Mouse (Mus musculus) embryonic facial prominence, embryonic 13.5 days (tissue): ENCODE data around the gene Cic. TPM values are rescaled to one million over a fixed set of nuclear protein-coding genes. Genes with fewer than 3 reads are reported as not detected.

Experiments used
- microRNA-seq: library from miRNA; unstranded; fragments of <30 nt; microRNA quantifications from one replicate; pipeline ENCODE4, GENCODE M21; 2016
- polyA plus RNA-seq: library from polyadenylated mRNA; unstranded; fragments of >200 nt; fragmentation: Nextera tagmentation; extraction: Ambion mirVana; gene quantifications from 2 replicates; pipeline ENCODE4 v1.2.1, GENCODE M21; 2015

The Cic gene
- polyA plus RNA-seq, 1 experiment from 2014 or later: 46.2 TPM

Small RNAs within 50 kb of the gene (microRNA-seq; reads per million reads assigned to microRNA genes)
- not detected for gene Mir7048

Other genes with a start within 250 kb of the Cic start
- gene Grik5, start 195.4 kb upstream of the Cic start, polyA plus RNA-seq: 9.8 and 11.2 TPM in 2 replicates
- 33.7 and 36.3 TPM in 2 replicates for gene Zfp574, start 195.1 kb upstream of the Cic start, polyA plus RNA-seq
- gene Pou2f2, start 88.0 kb upstream of the Cic start, polyA plus RNA-seq: 0.91 and 1.3 TPM in 2 replicates
- gene Dedd2, start 47.1 kb upstream of the Cic start, polyA plus RNA-seq: 8.7 and 9.9 TPM in 2 replicates
- 2.9 and 3.4 TPM in 2 replicates for gene Zfp526, start 46.3 kb upstream of the Cic start, polyA plus RNA-seq
- 11.4 and 14.4 TPM in 2 replicates for gene Gsk3a, start 29.9 kb upstream of the Cic start, polyA plus RNA-seq
- 22.2 and 25.3 TPM in 2 replicates for gene Erf, start 16.9 kb upstream of the Cic start, polyA plus RNA-seq
- 315 and 322 TPM in 2 replicates for gene Pafah1b3, start 30.3 kb downstream of the Cic start, polyA plus RNA-seq
- gene Prr19, start 33.7 kb downstream of the Cic start, polyA plus RNA-seq: 0.60 and 0.92 TPM in 2 replicates
- 2.2 and 2.5 TPM in 2 replicates for gene Tmem145, start 38.4 kb downstream of the Cic start, polyA plus RNA-seq
- gene Megf8, start 49.5 kb downstream of the Cic start, polyA plus RNA-seq: 17.6 and 18.5 TPM in 2 replicates
- 4.4 and 7.0 TPM in 2 replicates for gene Cnfn, start 102.0 kb downstream of the Cic start, polyA plus RNA-seq
- 9.5 and 9.9 TPM in 2 replicates for gene Lipe, start 131.0 kb downstream of the Cic start, polyA plus RNA-seq
- 0.85 TPM in 1 of 2 replicates, not detected in the other for gene Cxcl17, start 145.2 kb downstream of the Cic start, polyA plus RNA-seq
- gene Ceacam1, start 209.9 kb downstream of the Cic start, polyA plus RNA-seq: 0.91 and 2.0 TPM in 2 replicates